Mouse (Mus musculus): ENCODE data around the gene Tesc.

- no peak for TF ChIP-seq CTCF (IDR thresholded peaks at IDR 0.05; ENCODE audit: low read depth, low read length)
- TF ChIP-seq POLR2A (IDR thresholded peaks at IDR 0.05; ENCODE audit: insufficient read depth, low read length) = no peak
Measured at GRCm38 (mm10) chr5:118029035-118029408, 1.5 kb downstream of the Tesc start.

All from ES-Bruce4 (cell line).